Mouse (Mus musculus) B cell, adult 2 months (primary cell): ENCODE data around the gene Kazn.

Experiments
- DNase-seq, 2 experiments: peaks; one replicate each; pipeline ENCODE4 v3.0.0; 2022

Gene Kazn

GRCm38 (mm10) chr4:142186155-142186554 lies 53.0 kb downstream of the Kazn start:
- DNase-seq: no peak

GRCm38 (mm10) chr4:142185533-142185900 lies 53.7 kb downstream of the Kazn start:
- DNase-seq: no peak

GRCm38 (mm10) chr4:142184852-142185532 lies 54.2 kb downstream of the Kazn start:
- no peak for DNase-seq

- DNase-seq: no peak
These were observed 55.6 kb downstream of the Kazn start for GRCm38 (mm10) chr4:142183591-142183990.

GRCm38 (mm10) chr4:142183015-142183414 lies 56.2 kb downstream of the Kazn start:
- no peak for DNase-seq

- no peak for DNase-seq
These were observed 57.6 kb downstream of the Kazn start for GRCm38 (mm10) chr4:142181646-142182045.

GRCm38 (mm10) chr4:142180874-142181273 lies 58.3 kb downstream of the Kazn start:
- DNase-seq: no peak

GRCm38 (mm10) chr4:142180289-142180688 lies 58.9 kb downstream of the Kazn start:
- DNase-seq: no peak

- no peak for DNase-seq
These were observed 59.7 kb downstream of the Kazn start for GRCm38 (mm10) chr4:142179531-142179930.

- DNase-seq: no peak
These were observed 62.5 kb downstream of the Kazn start for GRCm38 (mm10) chr4:142176732-142177131.

- DNase-seq: no peak
These were observed 65.2 kb downstream of the Kazn start for GRCm38 (mm10) chr4:142173981-142174485.

- DNase-seq: no peak
These were observed 66.3 kb downstream of the Kazn start for GRCm38 (mm10) chr4:142172942-142173341.

GRCm38 (mm10) chr4:142171788-142172497 lies 67.3 kb downstream of the Kazn start:
- DNase-seq: no peak

- DNase-seq: no peak
These were observed 68.1 kb downstream of the Kazn start for GRCm38 (mm10) chr4:142170882-142171768.

GRCm38 (mm10) chr4:142169636-142170035 lies 69.6 kb downstream of the Kazn start:
- DNase-seq: no peak

GRCm38 (mm10) chr4:142168352-142168751 lies 70.8 kb downstream of the Kazn start:
- no peak for DNase-seq

GRCm38 (mm10) chr4:142165835-142166701 lies 73.1 kb downstream of the Kazn start:
- DNase-seq: no peak

- no peak for DNase-seq
These were observed 73.8 kb downstream of the Kazn start for GRCm38 (mm10) chr4:142165363-142165762.

- DNase-seq: no peak
These were observed 74.8 kb downstream of the Kazn start for GRCm38 (mm10) chr4:142164386-142164785.

- DNase-seq: no peak
These were observed 75.3 kb downstream of the Kazn start for GRCm38 (mm10) chr4:142163862-142164261.

- DNase-seq: no peak
These were observed 76.5 kb downstream of the Kazn start for GRCm38 (mm10) chr4:142162729-142163128.

- no peak for DNase-seq
These were observed 77.1 kb downstream of the Kazn start for GRCm38 (mm10) chr4:142162102-142162501.
